Mouse (Mus musculus) thymus, postnatal 10 days (tissue): ENCODE data around the gene Veph1.

ENCODE experiments used
- DNase-seq, 2 experiments: peaks; one replicate each; pipeline ENCODE4 v3.0.0; 2021; ENCODE audit warnings: low spot score in 2 of 2

Veph1 gene

DNA sequence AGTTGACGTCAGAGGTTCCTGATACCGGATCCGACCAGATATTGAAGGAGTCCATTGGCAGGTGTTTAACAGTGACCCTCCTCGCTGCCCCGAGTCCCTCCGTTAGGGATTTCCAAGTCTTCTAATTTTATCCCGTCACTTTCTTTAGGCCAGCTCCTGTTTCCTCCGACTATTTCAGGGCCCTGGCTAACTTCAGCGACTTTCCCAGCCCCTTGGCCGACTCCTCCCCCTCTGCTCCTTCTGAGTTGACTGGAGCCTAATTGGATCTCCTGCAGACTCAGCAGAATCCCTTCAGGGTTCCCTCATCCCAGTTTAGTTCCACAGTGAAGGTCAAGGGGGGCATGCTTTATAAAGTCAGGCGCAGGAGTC, 75.4 kb downstream of the Veph1 start:
- no peak for DNase-seq

DNA sequence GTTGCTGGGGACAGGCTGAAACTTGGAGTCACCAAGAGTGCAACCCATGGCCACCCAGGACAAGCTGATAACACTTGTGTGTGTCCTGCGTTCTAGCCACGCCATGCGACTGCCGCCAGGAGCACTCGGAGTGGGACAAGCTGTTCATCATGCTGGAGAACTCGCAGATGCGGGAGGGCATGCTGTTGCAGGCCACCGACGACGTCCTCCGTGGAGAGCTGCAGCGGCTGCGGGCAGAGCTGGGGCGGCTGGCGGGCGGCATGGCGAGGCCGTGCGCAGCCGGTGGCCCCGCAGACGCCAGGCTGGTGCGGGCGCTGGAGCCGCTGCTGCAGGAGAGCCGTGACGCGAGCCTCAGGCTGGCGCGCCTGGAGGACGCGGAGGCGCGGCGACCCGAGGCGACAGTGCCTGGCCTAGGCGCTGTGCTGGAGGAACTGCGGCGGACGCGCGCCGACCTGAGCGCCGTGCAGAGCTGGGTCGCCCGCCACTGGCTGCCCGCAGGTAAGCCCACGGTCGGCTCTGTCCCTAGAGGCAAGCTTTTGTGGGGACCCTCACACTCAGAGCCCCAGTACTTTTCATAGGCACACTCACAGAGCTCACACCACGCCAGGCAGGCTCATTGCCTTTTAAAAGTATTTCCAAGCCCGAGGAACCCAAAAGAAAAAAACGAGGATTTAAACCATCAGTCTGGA, 75.9 kb downstream of the Veph1 start:
- no peak for DNase-seq

DNA sequence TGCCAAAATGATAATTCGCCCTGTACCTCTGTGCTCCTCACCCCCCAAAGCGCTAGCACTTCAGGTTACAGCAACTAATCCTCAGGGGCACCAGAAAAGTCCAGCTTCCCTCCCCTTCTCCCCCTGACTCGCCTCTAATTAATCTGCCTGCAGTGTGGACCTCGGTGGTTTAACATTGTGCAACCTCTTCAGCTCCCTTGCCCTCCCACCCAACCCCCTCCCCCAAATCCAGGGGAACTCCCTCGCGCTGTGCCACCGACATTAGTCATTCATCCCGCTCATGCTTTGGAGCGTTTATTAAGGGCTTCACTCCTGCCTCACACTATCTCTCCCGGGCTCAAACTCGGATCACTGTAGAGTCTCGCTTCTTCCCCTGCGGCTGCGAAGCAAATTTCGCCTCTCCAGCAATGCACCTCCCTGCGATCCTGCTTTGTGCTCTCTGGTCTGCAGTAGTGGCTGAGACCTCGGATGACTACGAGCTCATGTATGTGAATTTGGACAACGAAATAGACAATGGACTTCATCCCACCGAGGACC, 76.9 kb downstream of the Veph1 start, which contains the start of gene Ptx3:
Gene Ptx3, plus strand, starts transcription at position 256 of the 537 bp plus-strand sequence.
- DNase-seq = no peak

DNA sequence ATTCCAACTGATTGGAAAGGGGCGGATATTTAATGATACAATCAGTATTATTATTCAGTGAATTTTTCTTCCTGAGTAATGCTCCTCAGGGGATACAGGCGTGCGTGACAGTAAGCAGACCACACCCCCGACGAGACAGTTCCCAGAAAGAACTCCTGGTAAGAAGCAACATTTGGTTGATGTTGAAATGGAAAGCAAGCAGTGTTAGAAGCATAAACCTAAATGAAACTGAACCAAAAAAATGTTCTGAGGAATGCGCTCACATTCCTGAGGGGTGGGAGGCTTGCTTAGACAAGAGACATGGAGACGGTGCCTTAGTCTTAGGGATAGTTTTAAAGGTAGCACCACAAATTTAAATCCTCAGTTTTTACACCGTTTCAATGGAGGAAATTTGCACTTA, 80.9 kb downstream of the Veph1 start:
- DNase-seq = no peak

DNA sequence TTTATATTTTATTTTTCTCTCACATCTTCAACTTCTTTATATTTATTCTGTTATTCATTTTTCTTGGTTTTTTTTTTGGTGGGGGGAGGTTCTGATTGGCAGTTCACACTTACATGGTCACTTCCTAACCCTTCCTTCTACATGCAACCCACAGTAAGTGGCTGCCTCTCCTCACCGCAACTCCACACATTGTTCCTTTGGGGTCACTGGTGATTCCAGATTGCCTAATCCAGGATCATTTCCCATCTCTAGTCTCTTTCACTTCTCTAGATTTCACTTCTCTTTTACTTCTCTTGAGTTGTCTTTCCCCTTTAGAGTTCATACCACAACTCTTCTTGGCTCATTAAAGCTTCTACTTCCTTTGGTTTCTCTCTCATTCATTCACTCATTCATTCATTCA, 83.1 kb downstream of the Veph1 start:
- no peak for DNase-seq

DNA sequence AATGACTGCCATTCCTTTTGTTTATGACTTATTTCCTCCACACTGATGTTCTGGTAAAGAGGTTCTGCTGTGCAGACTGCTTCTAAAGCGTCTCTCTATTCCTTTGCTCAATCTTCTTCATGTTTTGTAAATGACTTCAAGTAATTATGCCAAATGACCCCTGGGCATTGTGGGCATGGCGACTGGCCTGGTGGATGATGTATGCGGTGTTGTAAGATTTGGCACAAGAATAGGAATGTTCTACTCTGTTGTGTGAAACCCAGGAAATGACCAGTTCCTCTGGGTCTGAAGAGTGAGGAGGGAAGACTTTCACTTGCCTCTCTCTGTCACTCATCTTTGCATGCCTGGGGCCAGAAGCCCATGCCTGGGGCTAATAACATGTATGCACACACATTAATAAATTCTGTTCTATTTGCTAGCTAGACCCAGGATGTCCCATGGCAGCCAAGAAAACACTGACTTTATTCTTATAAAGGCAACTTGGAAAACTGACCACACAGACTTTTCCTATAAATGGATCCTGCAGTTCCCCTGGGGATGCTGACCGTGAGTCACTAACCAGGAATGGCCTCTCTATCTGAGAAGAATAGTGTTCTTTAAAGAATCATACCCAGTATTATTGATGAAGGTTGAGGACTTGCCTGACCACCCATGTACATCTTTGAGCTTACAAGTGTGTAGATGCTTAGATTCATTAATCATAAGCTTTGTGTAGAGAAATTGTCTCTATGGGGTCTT, 87.6 kb downstream of the Veph1 start:
- no peak for DNase-seq

DNA sequence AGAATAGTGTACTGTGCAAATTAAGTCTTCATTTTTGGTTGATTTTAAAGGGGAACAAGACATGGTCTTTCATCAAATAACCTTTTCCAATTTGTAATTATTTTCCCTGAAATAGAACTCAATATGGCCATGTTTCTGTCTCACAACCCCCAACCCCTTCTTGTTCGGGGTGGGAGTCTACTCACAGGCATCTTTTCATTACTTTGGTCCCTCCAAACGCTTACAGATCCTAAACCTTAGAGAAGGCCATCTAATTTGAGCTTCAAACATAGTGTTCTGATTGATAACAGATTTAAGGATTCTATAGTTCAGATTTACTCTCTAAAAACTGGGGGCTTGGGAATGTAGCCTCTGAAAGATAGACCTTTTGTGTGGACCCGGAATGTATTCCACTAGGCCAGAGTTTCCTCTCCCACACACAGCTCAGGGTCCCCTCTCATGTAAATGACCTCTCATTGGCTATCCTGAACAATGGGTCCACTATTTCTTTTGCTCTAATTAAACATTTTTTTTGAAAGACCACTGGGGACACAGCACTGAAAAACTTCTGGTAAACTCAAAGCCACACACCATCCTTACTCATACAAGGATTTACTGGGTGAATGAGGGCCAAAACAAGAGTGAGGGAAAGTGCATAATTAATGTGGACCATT, 102.6 kb downstream of the Veph1 start:
- no peak for DNase-seq

DNA sequence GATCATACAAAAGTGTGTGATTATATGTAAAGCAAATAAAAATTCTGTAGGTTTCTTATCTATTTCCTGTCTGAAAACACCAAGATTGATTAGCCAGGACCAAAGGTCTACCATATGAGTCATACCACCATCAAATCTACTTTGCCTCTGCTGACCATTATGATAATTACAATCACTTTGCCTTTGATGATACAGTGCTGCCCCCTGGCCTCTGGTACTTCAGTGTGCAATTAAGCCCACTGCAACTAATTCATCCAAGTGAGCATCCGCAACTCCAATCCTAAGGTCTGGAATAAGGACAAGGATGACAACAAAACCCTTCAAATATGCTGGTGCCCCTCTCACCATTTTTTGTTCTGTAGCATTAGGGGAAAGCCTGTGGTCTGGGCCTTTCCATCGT, 117.0 kb downstream of the Veph1 start:
- DNase-seq = no peak

DNA sequence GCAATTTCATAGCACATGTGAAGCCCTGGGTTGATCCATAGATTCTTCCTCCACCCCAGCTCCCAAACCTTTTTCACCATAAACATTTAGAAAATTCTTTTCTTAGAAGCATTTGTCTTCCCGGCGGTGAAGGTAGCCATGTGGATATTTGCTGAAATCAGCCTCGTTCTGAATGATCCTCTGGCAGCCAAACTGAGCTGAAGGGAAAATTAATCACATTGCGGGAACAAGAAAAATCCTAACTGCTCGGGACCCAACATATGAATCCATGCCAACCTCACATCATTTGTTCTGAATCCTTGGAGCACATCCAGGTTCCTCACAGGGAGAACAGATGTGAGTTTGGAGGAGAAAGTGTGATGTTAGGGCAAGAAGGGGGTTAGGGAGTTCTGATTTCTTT, 123.7 kb downstream of the Veph1 start:
- DNase-seq = no peak

DNA sequence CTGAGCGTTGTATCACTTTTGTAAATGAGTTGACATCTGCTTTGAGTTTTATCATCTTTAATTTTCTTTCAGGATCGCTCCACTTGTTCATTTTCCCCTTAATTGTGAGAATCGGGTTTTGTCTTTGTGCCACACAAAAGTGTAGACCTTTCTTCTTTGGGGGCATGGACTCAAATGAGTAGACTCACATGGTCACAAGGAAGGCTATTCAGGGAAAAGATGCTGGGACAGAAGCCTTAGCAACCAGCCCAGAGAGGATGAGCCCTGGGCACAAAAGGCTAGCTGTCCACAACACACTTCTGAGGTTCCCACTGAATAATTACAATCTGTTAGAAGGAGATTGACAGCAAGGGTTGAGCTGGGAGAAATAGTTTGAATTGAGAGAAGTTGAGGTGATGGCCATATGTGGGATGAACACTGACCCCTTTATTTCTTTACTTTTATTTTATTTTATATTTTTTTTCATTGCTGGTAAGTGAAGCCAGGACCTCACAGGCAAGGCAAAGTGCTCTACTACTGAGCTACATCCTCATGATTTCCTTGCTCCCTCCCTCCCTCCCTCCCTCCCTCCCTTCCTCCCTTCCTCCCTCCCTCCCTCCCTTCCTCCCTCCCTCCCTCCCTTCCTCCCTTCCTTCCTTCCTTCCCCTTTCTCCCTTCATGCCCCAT, 126.6 kb downstream of the Veph1 start:
- no peak for DNase-seq

DNA sequence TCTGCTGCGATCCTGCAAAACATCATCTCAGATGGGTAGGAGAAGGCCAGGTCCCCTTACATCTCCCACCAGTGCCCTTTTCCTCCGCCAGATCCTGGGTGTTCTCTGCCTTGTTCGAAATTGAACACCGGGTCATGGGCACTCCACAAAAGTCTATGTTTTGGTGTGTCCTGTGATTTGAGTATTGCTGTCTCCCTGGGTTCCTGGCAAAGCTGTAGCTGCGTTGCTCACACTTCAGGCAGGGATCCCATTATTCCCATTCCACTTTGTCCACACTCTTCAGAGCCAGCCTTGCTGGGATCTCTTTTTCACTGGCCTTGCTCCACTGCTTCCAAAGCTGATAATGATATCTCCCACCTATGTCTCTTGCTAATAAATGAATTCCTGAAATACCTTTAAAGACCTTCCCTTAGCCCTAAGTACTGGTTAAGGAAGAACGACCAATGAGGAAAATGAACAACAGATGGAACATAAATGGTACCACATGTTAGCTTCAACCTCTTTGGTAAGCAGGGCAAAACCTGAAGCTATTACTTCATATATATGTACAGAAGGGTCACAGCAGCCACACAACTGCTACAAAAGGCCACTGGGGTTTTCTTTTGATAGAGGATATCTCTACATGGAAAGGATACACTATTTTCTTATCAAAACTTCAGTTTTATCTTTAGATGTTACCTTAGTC, 129.9 kb downstream of the Veph1 start:
- no peak for DNase-seq

DNA sequence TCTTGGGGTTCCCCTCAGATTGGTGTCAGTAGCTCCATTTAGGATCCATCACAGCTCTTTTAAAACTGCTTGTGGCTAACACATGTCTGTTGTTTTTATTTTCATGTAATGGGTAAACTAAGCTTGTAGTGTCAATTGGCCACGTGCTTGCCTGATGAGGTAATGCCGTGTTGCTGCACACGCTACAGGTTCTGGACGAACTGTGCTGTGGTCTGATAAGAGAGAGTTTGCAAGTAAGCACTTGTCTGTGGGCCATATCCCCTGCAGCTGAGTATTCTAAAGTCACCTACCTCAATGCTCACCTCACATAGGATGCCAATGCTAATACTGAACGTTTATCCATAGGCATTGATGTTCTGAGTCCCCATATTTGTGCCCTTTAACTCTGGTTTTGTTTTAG, 131.6 kb downstream of the Veph1 start:
- DNase-seq = no peak

DNA sequence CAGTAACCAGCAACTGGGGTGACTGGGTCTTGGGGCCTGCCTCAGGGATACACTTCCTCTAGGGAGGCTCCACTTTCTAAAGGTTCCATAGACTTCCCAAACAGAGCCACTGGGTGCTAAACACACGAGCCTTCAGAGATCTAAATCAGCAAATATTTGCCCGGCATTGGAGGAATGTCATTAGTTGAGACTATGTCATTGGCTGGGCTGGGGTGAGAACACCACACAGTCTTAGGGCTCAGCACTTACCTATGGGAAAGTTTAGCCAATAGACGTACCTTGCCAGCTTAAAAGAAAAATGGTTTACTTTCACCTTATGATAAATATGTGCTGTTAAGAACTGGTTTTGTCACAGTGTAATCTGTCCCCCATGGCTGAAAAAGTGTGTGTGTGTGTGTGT, 132.1 kb downstream of the Veph1 start:
- no peak for DNase-seq

DNA sequence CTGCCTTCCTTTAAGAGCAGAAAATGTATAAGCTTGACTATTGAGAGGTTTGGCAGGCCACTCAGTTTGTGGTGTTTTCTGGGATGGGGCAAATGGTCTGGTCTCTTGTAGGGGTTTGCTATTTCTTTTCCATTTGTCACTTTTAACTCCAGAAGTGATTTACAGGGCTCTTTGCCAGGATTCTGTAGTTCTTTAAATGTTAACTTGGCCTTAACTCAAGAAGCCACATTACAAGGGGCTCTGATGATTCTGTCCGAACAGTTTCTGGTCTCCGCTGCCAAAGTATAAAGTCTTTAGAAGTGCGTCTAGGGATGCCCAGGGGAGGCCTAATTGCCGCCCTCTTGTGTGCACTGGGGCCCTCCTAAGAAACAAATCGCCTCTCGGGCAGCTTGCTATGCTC, 134.0 kb downstream of the Veph1 start:
- no peak for DNase-seq

DNA sequence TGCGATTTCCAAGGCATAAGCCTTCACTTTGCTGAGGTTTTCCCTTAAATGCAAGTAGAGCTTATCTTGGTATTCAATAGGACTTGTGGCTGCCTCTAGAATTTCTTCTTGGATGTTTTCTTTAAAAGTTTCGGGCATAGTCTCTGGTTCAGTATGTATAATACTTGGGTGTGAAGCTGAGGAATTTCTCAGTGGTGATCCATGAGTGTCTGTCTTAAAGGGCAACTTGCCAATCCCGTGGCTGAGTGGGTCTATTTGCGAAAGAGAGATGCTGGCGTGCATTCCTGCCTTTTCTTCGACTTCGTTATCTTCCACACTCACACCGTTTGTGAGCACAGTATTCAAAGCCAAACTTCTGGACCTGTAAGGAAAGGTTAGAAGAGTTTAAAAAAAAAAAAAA, 138.7 kb downstream of the Veph1 start:
- no peak for DNase-seq

DNA sequence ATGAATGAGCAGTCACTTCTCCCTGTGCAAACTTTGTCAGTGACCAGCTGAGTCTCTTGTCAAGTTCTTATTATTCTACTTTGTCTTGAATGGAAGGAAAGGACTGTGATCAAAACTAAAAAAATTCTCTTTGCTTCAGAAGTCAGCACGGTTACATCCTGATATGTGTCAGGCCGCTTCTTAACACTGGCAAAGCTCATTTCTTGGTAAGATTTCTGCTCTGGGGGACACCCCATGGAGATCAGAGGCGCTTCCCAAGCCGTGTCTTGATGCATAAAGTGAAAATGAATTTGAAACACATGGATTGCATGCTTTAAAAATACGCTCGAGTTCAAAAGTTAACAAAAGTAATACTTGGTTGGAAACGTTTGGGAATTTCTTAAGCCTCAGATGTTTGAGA, 159.0 kb downstream of the Veph1 start:
- no peak for DNase-seq

DNA sequence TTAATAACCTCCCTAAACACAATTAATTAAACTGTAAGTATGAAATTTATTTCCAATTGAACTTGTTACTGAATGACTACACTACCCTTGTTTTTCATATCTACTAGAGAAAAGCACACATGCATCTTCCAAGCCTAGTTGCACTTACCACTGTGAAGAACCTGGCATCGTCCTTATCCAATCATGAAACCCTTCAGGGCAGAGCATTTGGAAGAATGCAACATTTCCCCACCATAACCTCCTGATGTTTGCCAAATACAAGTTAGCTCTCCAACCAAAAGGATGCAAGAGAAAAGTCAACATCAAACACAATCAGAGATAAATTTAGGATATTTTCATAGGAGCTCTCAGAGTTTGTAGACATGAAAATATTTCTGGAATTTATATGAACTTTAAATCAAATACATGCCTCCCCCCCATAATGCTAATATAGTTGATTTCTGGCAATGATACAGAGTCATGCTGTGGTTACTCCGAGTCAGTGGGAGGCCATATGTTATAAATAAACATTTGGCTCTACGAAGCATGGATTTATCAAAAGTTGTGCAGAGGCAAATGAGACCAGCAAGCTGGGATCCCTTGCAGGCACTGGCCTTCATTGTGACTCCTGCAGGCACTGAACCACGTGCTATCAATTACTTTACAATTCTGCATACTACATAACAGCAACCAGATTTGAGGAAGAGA, 165.2 kb downstream of the Veph1 start:
- DNase-seq = no peak

DNA sequence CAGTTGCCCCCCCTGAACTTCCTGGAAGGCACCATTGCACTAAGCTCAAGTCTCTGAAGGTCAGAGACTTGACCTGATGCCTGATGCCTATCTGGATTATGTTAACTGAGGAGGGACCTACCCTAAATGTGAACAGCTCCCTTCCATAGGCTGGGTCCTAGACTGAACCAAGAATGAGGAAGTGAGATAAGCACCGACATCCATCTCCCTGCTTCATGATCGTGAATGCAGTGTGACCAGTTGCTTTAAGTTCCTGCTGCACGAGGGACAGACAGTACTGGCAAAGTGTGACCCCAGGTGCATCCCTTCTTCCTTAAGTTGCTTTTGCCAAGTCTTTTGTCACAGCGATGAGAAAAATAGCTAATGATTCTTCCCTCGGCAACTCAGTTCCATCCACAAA, 166.9 kb downstream of the Veph1 start:
- no peak for DNase-seq

DNA sequence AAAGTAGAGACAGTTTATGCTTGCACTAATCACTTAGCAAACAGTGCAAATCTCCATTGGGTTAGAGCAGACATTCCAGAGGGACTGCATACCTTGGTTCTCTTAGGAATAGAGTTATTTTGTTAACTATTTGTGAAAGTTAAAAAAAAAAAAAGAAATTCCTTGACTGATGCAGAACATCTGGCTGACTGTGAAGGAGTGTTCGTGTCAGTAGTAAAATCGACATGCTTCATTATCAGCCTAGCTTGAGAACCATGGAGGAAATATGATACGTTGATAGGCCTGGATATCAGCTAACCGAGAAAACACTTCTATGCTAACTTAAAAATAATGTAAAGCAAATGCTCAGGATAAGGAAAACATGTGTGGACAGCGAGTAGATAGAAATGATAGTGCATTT, 191.1 kb downstream of the Veph1 start:
- DNase-seq = no peak

DNA sequence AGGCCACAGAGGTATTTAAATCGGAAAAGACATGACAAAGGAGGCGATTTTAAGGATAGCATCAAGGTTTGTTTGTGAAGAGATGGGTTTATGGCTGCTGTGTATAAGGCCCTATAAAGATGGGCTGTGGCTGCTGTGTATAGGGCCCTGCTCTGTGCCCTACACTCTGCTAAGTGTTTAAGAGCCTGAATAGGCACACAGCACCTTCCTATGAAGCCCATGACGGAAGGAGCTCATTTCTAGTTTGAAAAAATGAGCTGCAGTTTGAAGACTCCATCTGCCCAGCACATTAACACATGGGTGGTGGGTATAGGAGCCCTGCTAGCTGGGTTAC, 194.1 kb downstream of the Veph1 start:
- no peak for DNase-seq
